Mouse (Mus musculus) E14TG2a.4 (cell line): ENCODE data around the gene Camk2g.

Experiments
- CTCF ChIP-seq: conservative IDR thresholded peaks from 2 replicates; pipeline ENCODE4 v1.5.1; 2014; ENCODE audit warnings: low read length
- POU5F1 ChIP-seq: IDR thresholded peaks from 2 replicates; pipeline ENCODE4 v1.6.1; 2014; ENCODE audit warnings: low read length, borderline replicate concordance

DNA sequence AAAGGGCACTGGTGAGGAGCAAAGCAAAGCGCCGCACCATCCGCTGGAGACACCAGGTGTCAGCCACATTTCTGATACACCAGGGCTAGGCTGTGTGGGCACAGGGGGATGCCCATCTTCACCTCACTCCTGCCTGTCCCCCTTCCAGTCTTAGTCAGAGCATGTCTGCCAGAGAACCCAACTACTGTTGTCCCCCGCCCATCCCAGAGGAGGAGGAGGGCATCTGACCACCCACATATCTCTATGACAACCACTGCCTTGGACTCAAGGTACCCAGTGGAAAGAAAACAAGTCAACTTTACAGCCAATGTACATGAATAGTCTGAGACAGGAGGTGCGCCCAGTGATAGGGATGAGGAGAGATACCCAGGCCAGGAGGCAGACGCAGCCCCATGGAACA lies 2.9 kb downstream of the Camk2g start:
- TF ChIP-seq CTCF (no peak), POU5F1 (no peak)
